Comparison of ENCODE assay signal across 8 mouse cellular contexts in genomic region chr7:140115583-140116328, GRCm38 (mm10). TPM values are rescaled to one million over a fixed set of nuclear protein-coding genes. Genes with fewer than 3 reads are reported as not detected.
DNase-seq lines count a peak whose midpoint lies in the region; ATAC-seq and TF ChIP-seq lines count a peak whose summit lies in the region.

Gene Paox, plus strand, starts transcription at chr7:140115799.

- WGBS in thymus, adult 2 months: 2% methylated on average over 23 of the region's 23 CpGs
- WGBS in intestine, embryonic 16.5 days: 1% methylated on average over 23 of the region's 23 CpGs
- WGBS in limb, embryonic 10.5 days: 3% methylated on average over 23 of the region's 23 CpGs
- WGBS in midbrain, embryonic 10.5 days: 5% methylated on average over 23 of the region's 23 CpGs
- under 1% methylated on average over 23 of the region's 23 CpGs for WGBS in stomach, embryonic 15.5 days

- H3K27ac ChIP-seq in thymus, adult 2 months (ENCODE audit: control insufficient read depth, insufficient read depth, low read length): no peak within 1 kb of the TSS
- peak within 1 kb of the TSS; percentile 92 for H3K27ac ChIP-seq in intestine, embryonic 16.5 days (ENCODE audit: low read length)
- H3K27ac ChIP-seq in limb, embryonic 10.5 days: peak within 1 kb of the TSS; percentile 93
- H3K27ac ChIP-seq in midbrain, embryonic 10.5 days (replicated peaks): peak within 1 kb of the TSS; percentile 94
- H3K27ac ChIP-seq in stomach, embryonic 15.5 days: peak within 1 kb of the TSS; percentile 88

- DNase-seq in thymus, adult 2 months: peak; percentile 12
- DNase-seq in thymus, postnatal 10 days (ENCODE audit: low spot score in 2 of 2): no peak
- peak; percentile 42 for DNase-seq in embryo, embryonic 9.5 days (ENCODE audit: extremely low spot score)
- DNase-seq in limb, embryonic 10.5 days (ENCODE audit: low spot score): peak; percentile 59
- DNase-seq in midbrain, embryonic 10.5 days (ENCODE audit: low spot score): no peak

- H3K4me1 ChIP-seq in thymus, adult 2 months (replicated peaks; ENCODE audit: control insufficient read depth, insufficient read depth, low read length): peaks cover 6% of the 10 kb centered on the region
- no peaks in the 10 kb centered on the region for H3K4me1 ChIP-seq in intestine, embryonic 16.5 days (ENCODE audit: control insufficient read depth, insufficient read depth, low read length)
- peaks cover 8% of the 10 kb centered on the region for H3K4me1 ChIP-seq in limb, embryonic 10.5 days
- peaks cover 21% of the 10 kb centered on the region for H3K4me1 ChIP-seq in midbrain, embryonic 10.5 days
- H3K4me1 ChIP-seq in stomach, embryonic 15.5 days: no peaks in the 10 kb centered on the region

- H3K4me3 ChIP-seq in thymus, adult 2 months (ENCODE audit: control insufficient read depth, insufficient read depth, low read length): peak within 1 kb of the TSS; percentile 85
- H3K4me3 ChIP-seq in intestine, embryonic 16.5 days (ENCODE audit: low read length): peak within 1 kb of the TSS; percentile 84
- H3K4me3 ChIP-seq in limb, embryonic 10.5 days: peak within 1 kb of the TSS; percentile 79
- peak within 1 kb of the TSS; percentile 84 for H3K4me3 ChIP-seq in midbrain, embryonic 10.5 days
- H3K4me3 ChIP-seq in stomach, embryonic 15.5 days (replicated peaks): peak within 1 kb of the TSS; percentile 63

- ATAC-seq in granulocyte monocyte progenitor cell, adult 5-6 weeks (replicated peaks; ENCODE audit: poor library complexity, severe bottlenecking): peak; percentile 86
- peak; percentile 89 for ATAC-seq in intestine, embryonic 16.5 days
- peak; percentile 85 for ATAC-seq in stomach, embryonic 15.5 days (ENCODE audit: insufficient read depth, low FRiP score, low read depth)

- H3K36me3 ChIP-seq in thymus, adult 2 months (ENCODE audit: control insufficient read depth, insufficient read depth, low read length): no peaks in the 10 kb centered on the region; the same call in none of the 2 replicates
- peaks cover 14% of the 10 kb centered on the region for H3K36me3 ChIP-seq in intestine, embryonic 16.5 days (ENCODE audit: control insufficient read depth, insufficient read depth, low read length)
- peaks cover 23% of the 10 kb centered on the region for H3K36me3 ChIP-seq in limb, embryonic 10.5 days
- H3K36me3 ChIP-seq in midbrain, embryonic 10.5 days: peaks cover 22% of the 10 kb centered on the region
- H3K36me3 ChIP-seq in stomach, embryonic 15.5 days: peaks cover 11% of the 10 kb centered on the region; the same call in 1 of the 2 replicates

- H3K9ac ChIP-seq in intestine, embryonic 16.5 days (ENCODE audit: low read depth, low read length): peak within 1 kb of the TSS; percentile 89
- H3K9ac ChIP-seq in stomach, embryonic 15.5 days: peak within 1 kb of the TSS; percentile 68

- H3K9me3 ChIP-seq in intestine, embryonic 16.5 days (ENCODE audit: control insufficient read depth, low read length): no peaks in the 10 kb centered on the region
- H3K9me3 ChIP-seq in limb, embryonic 10.5 days (replicated peaks): no peaks in the 10 kb centered on the region
- no peaks in the 10 kb centered on the region for H3K9me3 ChIP-seq in midbrain, embryonic 10.5 days (replicated peaks)
- no peaks in the 10 kb centered on the region for H3K9me3 ChIP-seq in stomach, embryonic 15.5 days

- no peak for TF ChIP-seq POLR2A in thymus, adult 2 months (IDR thresholded peaks at IDR 0.05; ENCODE audit: control insufficient read depth, extremely low read depth, insufficient read depth, low read length, poor library complexity)

- no peaks in the 10 kb centered on the region for H3K27me3 ChIP-seq in thymus, adult 2 months (ENCODE audit: control insufficient read depth, insufficient read depth, low read length)
- no peaks in the 10 kb centered on the region for H3K27me3 ChIP-seq in intestine, embryonic 16.5 days (replicated peaks; ENCODE audit: control insufficient read depth, insufficient read depth, low read length)
- H3K27me3 ChIP-seq in limb, embryonic 10.5 days (ENCODE audit: low read depth, poor library complexity, severe bottlenecking): no peaks in the 10 kb centered on the region
- H3K27me3 ChIP-seq in midbrain, embryonic 10.5 days (ENCODE audit: low read depth, poor library complexity, severe bottlenecking): no peaks in the 10 kb centered on the region
- no peaks in the 10 kb centered on the region for H3K27me3 ChIP-seq in stomach, embryonic 15.5 days (replicated peaks)

- 0 out of 2 replicates have a peak, but pooled peaks have one; percentile 6 for TF ChIP-seq CTCF in thymus, adult 2 months (IDR thresholded peaks at IDR 0.05; ENCODE audit: borderline replicate concordance, control insufficient read depth, extremely low read depth, insufficient read depth, low read length, poor library complexity)

- peak within 1 kb of the TSS; percentile 87 for H3K4me2 ChIP-seq in intestine, embryonic 16.5 days (ENCODE audit: low read depth, low read length)
- peak within 1 kb of the TSS; percentile 85 for H3K4me2 ChIP-seq in stomach, embryonic 15.5 days

RNA-seq across cellular contexts. Expression of gene Paox, which starts in this region (rescaled TPM):
- polyA plus RNA-seq in thymus, adult 2 months (2012; rRNA removed): 15.3 and 18.0 TPM in 2 replicates
- total RNA-seq in granulocyte monocyte progenitor cell, adult 5-6 weeks (2014; fragmentation: Nextera tagmentation): 37.9 and 44.7 TPM in 2 replicates
- 26.6 and 38.5 TPM in 2 replicates for total RNA-seq in granulocyte monocyte progenitor cell, adult 5-6 weeks (2017)
- polyA plus RNA-seq in intestine, embryonic 16.5 days (2015; fragmentation: Nextera tagmentation; extraction: Ambion mirVana): 38.6 and 41.0 TPM in 2 replicates
- 19.2 and 23.7 TPM in 2 replicates for polyA plus RNA-seq in limb, embryonic 10.5 days (2016; fragmentation: Nextera tagmentation; extraction: Ambion mirVana)
- polyA plus RNA-seq in midbrain, embryonic 10.5 days (2016; fragmentation: Nextera tagmentation; extraction: Ambion mirVana): 15.8 and 18.5 TPM in 2 replicates
- polyA plus RNA-seq in stomach, embryonic 15.5 days (2015; fragmentation: Nextera tagmentation; extraction: Ambion mirVana): 30.6 and 33.7 TPM in 2 replicates

Comparison
In these comparisons a context has a peak if more than half of its experiments do, and no peak if none do; other contexts are left out.
1. DNase-seq: peak in thymus, adult 2 months (single experiment), embryo, embryonic 9.5 days (single experiment) and limb, embryonic 10.5 days (single experiment); none in thymus, postnatal 10 days (0 of 2) and midbrain, embryonic 10.5 days (single experiment).
2. Peak in every context shown above with its lines, with median percentiles within 50 percentile points of each other: H3K4me3 ChIP-seq and ATAC-seq.